Mouse (Mus musculus): ENCODE results near the gene Zfp523.

DNA sequence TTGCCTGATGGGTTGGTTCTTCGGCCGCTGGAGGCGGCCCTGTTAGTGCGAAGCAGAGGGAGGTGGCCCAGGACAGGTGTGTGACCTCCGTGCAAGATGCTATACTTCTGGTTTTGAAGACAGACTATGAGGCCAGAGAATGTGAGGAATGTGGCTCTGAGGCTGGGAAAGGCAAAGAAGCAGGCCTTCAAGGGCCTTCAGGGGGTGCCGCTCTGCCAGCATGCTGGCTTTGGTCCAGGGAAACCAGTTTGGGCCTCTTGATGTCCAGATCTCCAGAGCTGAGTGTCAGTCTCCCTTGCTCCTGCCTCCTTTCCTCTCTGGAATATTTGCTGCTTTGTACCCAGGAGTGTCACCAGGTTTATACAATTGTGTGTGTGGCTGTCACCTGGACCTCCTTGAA, 65.4 kb downstream of the Zfp523 start:
- TF ChIP-seq POLR2A (IDR thresholded peaks at IDR 0.05; ENCODE audit: borderline replicate concordance, extremely low read depth, insufficient read depth, insufficient read length, poor library complexity, severe bottlenecking) (no peak), CTCF (IDR thresholded peaks at IDR 0.05; ENCODE audit: borderline replicate concordance, extremely low read depth, insufficient read depth, insufficient read length) (no peak)

All from brain, embryonic 14.5 days (tissue).